Mouse (Mus musculus) cortical plate, adult 2 months (tissue): ENCODE results near the gene Gm17545.

Source experiments
- CTCF ChIP-seq: fragments of 200-500 bp; IDR thresholded peaks from 2 replicates; pipeline ENCODE4 v1.5.1; 2011; ENCODE audit warnings: mild to moderate bottlenecking, control low read depth, low read length; ENCODE audit not compliant: insufficient read depth; ENCODE audit errors: extremely low read depth
- POLR2A ChIP-seq: fragments of 200-500 bp; IDR thresholded peaks from 2 replicates; pipeline ENCODE4 v1.6.1; 2011; ENCODE audit warnings: mild to moderate bottlenecking, low read length, control low read depth; ENCODE audit not compliant: insufficient read depth; ENCODE audit errors: extremely low read depth

DNA sequence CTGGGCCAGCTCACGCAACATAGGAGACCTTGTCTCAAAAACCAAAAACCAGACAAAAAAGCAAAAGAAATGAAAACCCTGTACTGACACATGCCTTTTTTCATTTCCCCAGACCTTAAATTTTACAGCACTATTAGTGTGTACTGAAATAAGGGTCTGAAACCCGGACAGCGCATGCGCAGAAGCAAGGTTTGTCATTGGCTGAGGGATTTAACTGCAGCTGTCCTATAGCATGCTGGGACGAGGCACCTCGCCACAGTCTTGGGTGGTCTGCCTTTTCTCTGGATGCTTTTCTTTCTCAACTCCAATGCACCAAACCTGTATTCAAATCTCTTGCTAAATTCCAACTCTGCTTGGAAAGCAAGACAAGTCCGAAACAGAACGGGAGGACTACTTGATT lies 24.9 kb downstream of the Gm17545 start:
- TF ChIP-seq CTCF = no peak
- TF ChIP-seq POLR2A = no peak
